Mouse (Mus musculus): ENCODE results near the gene Tmub2.

- TF ChIP-seq CTCF (IDR thresholded peaks at IDR 0.05) (peak; percentile 80), EP300 (IDR thresholded peaks at IDR 0.05) (no peak)
Observed at GRCm38 (mm10) chr11:102299839-102300238, 15.1 kb downstream of the Tmub2 start.
